Mouse (Mus musculus): ENCODE results near the gene Cd81. TPM values are rescaled to one million over a fixed set of nuclear protein-coding genes. Genes with fewer than 3 reads are reported as not detected.

The Cd81 gene
- total and polyA plus RNA-seq, 2 experiments from 2014 or later = 423 to 473 TPM

GRCm38 (mm10) chr7:143070506-143071070, 18.0 kb downstream of the Cd81 start:
- no peaks in the 10 kb centered on the region for H3K9me3 ChIP-seq (ENCODE audit: low read length)
- TF ChIP-seq CTCF (IDR thresholded peaks at IDR 0.05; ENCODE audit: low read depth) = no peak
- H3K4me2 ChIP-seq (ENCODE audit: low read depth) = peak overlapping the region; percentile 87
- peak overlapping the region; percentile 83; the same call in 1 of the 2 replicates for H3K9ac ChIP-seq
- H3K27me3 ChIP-seq (ENCODE audit: insufficient read depth, low read length) = no peaks in the 10 kb centered on the region
- peaks cover 8% of the 10 kb centered on the region for H3K4me1 ChIP-seq (ENCODE audit: insufficient read depth)
- H3K27ac ChIP-seq (ENCODE audit: low read depth, low read length) = no peak overlapping the region
- 90% methylated on average over 10 of the region's 10 CpGs for WGBS
- peak overlapping the region; percentile 60 for H3K4me3 ChIP-seq (ENCODE audit: low read depth, low read length)
- ATAC-seq = no peak
- peaks cover 23% of the 10 kb centered on the region for H3K36me3 ChIP-seq (ENCODE audit: insufficient read depth)
- DNase-seq = no peak

GRCm38 (mm10) chr7:143072605-143073004, 20.1 kb downstream of the Cd81 start:
- Histone ChIP-seq H3K4me2 (ENCODE audit: low read depth) (no peak overlapping the region), H3K4me1 (ENCODE audit: insufficient read depth) (peaks cover 8% of the 10 kb centered on the region), H3K9ac (no peak overlapping the region), H3K4me3 (ENCODE audit: low read depth, low read length) (no peak overlapping the region), H3K27me3 (ENCODE audit: insufficient read depth, low read length) (no peaks in the 10 kb centered on the region), H3K9me3 (ENCODE audit: low read length) (no peaks in the 10 kb centered on the region), H3K27ac (ENCODE audit: low read depth, low read length) (no peak overlapping the region), H3K36me3 (ENCODE audit: insufficient read depth) (peaks cover 3% of the 10 kb centered on the region)
- WGBS = 83% methylated on average over 5 of the region's 5 CpGs
- ATAC-seq (no peak), DNase-seq (no peak)
- TF ChIP-seq CTCF (IDR thresholded peaks at IDR 0.05; ENCODE audit: low read depth) = no peak

GRCm38 (mm10) chr7:143073086-143073485, 20.5 kb downstream of the Cd81 start:
- no peak overlapping the region for H3K27ac ChIP-seq (ENCODE audit: low read depth, low read length)
- 85% methylated on average over 1 of the region's 1 CpGs for WGBS

GRCm38 (mm10) chr7:143075394-143075793, 22.9 kb downstream of the Cd81 start:
- no peak for DNase-seq
- H3K9me3 ChIP-seq (ENCODE audit: low read length) = no peaks in the 10 kb centered on the region
- TF ChIP-seq CTCF (IDR thresholded peaks at IDR 0.05; ENCODE audit: low read depth) = no peak
- no peak for ATAC-seq
- no peak overlapping the region for H3K27ac ChIP-seq (ENCODE audit: low read depth, low read length)
- peaks cover 3% of the 10 kb centered on the region; the same call in 1 of the 2 replicates for H3K4me1 ChIP-seq (ENCODE audit: insufficient read depth)
- H3K9ac ChIP-seq = no peak overlapping the region
- 81% methylated on average over 5 of the region's 5 CpGs for WGBS
- H3K36me3 ChIP-seq (ENCODE audit: insufficient read depth) = no peaks in the 10 kb centered on the region
- no peak overlapping the region for H3K4me2 ChIP-seq (ENCODE audit: low read depth)
- no peak overlapping the region for H3K4me3 ChIP-seq (ENCODE audit: low read depth, low read length)
- no peaks in the 10 kb centered on the region for H3K27me3 ChIP-seq (ENCODE audit: insufficient read depth, low read length)

More at GRCm38 (mm10) chr7:143073086-143073485, 20.5 kb downstream of the Cd81 start:
- Histone ChIP-seq H3K4me3 (ENCODE audit: low read depth, low read length) (no peak overlapping the region), H3K4me1 (ENCODE audit: insufficient read depth) (peaks cover 8% of the 10 kb centered on the region), H3K36me3 (ENCODE audit: insufficient read depth) (no peaks in the 10 kb centered on the region), H3K4me2 (ENCODE audit: low read depth) (no peak overlapping the region), H3K9me3 (ENCODE audit: low read length) (no peaks in the 10 kb centered on the region), H3K27me3 (ENCODE audit: insufficient read depth, low read length) (no peaks in the 10 kb centered on the region), H3K9ac (no peak overlapping the region)
- peak; percentile 37 for DNase-seq
- no peak for ATAC-seq
- TF ChIP-seq CTCF (IDR thresholded peaks at IDR 0.05; ENCODE audit: low read depth) = peak; percentile 67

- Histone ChIP-seq H3K9me3 (ENCODE audit: low read length) (no peaks in the 10 kb centered on the region), H3K36me3 (ENCODE audit: insufficient read depth) (no peaks in the 10 kb centered on the region), H3K9ac (no peak overlapping the region), H3K4me1 (ENCODE audit: insufficient read depth) (no peaks in the 10 kb centered on the region), H3K4me2 (ENCODE audit: low read depth) (no peak overlapping the region), H3K4me3 (ENCODE audit: low read depth, low read length) (no peak overlapping the region), H3K27me3 (ENCODE audit: insufficient read depth, low read length) (no peaks in the 10 kb centered on the region), H3K27ac (ENCODE audit: low read depth, low read length) (no peak overlapping the region)
- ATAC-seq (no peak), DNase-seq (no peak)
- 86% methylated on average over 2 of the region's 2 CpGs for WGBS
- no peak for TF ChIP-seq CTCF (IDR thresholded peaks at IDR 0.05; ENCODE audit: low read depth)
Measured at GRCm38 (mm10) chr7:143077351-143077750, 24.8 kb downstream of the Cd81 start.

- Histone ChIP-seq H3K4me3 (ENCODE audit: low read depth, low read length) (no peak overlapping the region), H3K4me1 (ENCODE audit: insufficient read depth) (no peaks in the 10 kb centered on the region), H3K9me3 (ENCODE audit: low read length) (no peaks in the 10 kb centered on the region), H3K9ac (no peak overlapping the region), H3K27me3 (ENCODE audit: insufficient read depth, low read length) (no peaks in the 10 kb centered on the region), H3K27ac (ENCODE audit: low read depth, low read length) (no peak overlapping the region), H3K36me3 (ENCODE audit: insufficient read depth) (no peaks in the 10 kb centered on the region), H3K4me2 (ENCODE audit: low read depth) (no peak overlapping the region)
- no peak for ATAC-seq
- WGBS = 78% methylated on average over 6 of the region's 6 CpGs
- TF ChIP-seq CTCF (IDR thresholded peaks at IDR 0.05; ENCODE audit: low read depth) = no peak
- DNase-seq = no peak
Measured at GRCm38 (mm10) chr7:143082024-143082423, 29.5 kb downstream of the Cd81 start.

- TF ChIP-seq CTCF (IDR thresholded peaks at IDR 0.05; ENCODE audit: low read depth) = no peak
- Histone ChIP-seq H3K4me2 (ENCODE audit: low read depth) (no peak overlapping the region), H3K36me3 (ENCODE audit: insufficient read depth) (no peaks in the 10 kb centered on the region), H3K9ac (no peak overlapping the region), H3K27me3 (ENCODE audit: insufficient read depth, low read length) (no peaks in the 10 kb centered on the region), H3K4me3 (ENCODE audit: low read depth, low read length) (no peak overlapping the region), H3K27ac (ENCODE audit: low read depth, low read length) (no peak overlapping the region), H3K9me3 (ENCODE audit: low read length) (no peaks in the 10 kb centered on the region), H3K4me1 (ENCODE audit: insufficient read depth) (no peaks in the 10 kb centered on the region)
- ATAC-seq (no peak), DNase-seq (no peak)
- WGBS = 81% methylated on average over 2 of the region's 2 CpGs
Measured at GRCm38 (mm10) chr7:143083708-143084107, 31.2 kb downstream of the Cd81 start.

Measured in forebrain, postnatal 0 days (tissue).